Mouse (Mus musculus): ENCODE results near the gene Gm21190. TPM values are rescaled to one million over a fixed set of nuclear protein-coding genes. Genes with fewer than 3 reads are reported as not detected.
"Not testable (repeated sequence)": the region's sequence is repeated elsewhere in the genome, so short reads cannot be mapped to it uniquely, and the experiment has no call there.

The Gm21190 gene
- polyA plus RNA-seq, 1 experiment from 2014 or later, result not detected

- not testable (repeated sequence) for H3K9ac ChIP-seq (replicated peaks; ENCODE audit: low read depth, low read length); H3K9me3 ChIP-seq (ENCODE audit: control insufficient read depth, low read depth, low read length); H3K36me3 ChIP-seq (ENCODE audit: control insufficient read depth, insufficient read depth, low read length); ATAC-seq (ENCODE audit: insufficient number of reproducible peaks, insufficient read depth, low FRiP score, low read depth); H3K4me3 ChIP-seq (ENCODE audit: low read depth, low read length); H3K27me3 ChIP-seq (ENCODE audit: control insufficient read depth, insufficient read depth, low read length); H3K27ac ChIP-seq (ENCODE audit: low read length); H3K4me2 ChIP-seq (replicated peaks; ENCODE audit: low read depth, low read length); H3K4me1 ChIP-seq (ENCODE audit: control insufficient read depth, insufficient read depth, low read length)
- 60% methylated on average over 1 of the region's 1 CpGs for WGBS
Observed at GRCm38 (mm10) chr5:15476423-15476822, 52.6 kb downstream of the Gm21190 start, which contains the start of gene Gm21149. Gene Gm21149 (minus strand): TSS chr5:15476523.

Other genes with a start within 250 kb of the Gm21190 start
- gene Gm21149, start 52.7 kb downstream of the Gm21190 start, polyA plus RNA-seq (2014; fragmentation: Nextera tagmentation; extraction: Ambion mirVana), result not detected in 2 replicates
- gene Gm21083, start 48.1 kb upstream of the Gm21190 start, polyA plus RNA-seq (2014; fragmentation: Nextera tagmentation; extraction: Ambion mirVana), result not detected in 2 replicates
- gene Speer4d, start 89.8 kb upstream of the Gm21190 start, polyA plus RNA-seq (2014; fragmentation: Nextera tagmentation; extraction: Ambion mirVana), result not detected in 2 replicates
- gene 4930572O03Rik, start 127.8 kb upstream of the Gm21190 start, polyA plus RNA-seq (2014; fragmentation: Nextera tagmentation; extraction: Ambion mirVana), result not detected in 2 replicates
- not detected in 2 replicates for gene Speer4c, start 185.0 kb upstream of the Gm21190 start, polyA plus RNA-seq (2014; fragmentation: Nextera tagmentation; extraction: Ambion mirVana)